Mouse (Mus musculus) spleen, postnatal 10 days (tissue): ENCODE measurements around the gene Dap.
A peak's percentile ranks its signal among the peaks of the same experiment; 100 is the strongest.

ENCODE experiments used
- DNase-seq, 2 experiments: peaks; one replicate each; pipeline ENCODE4 v3.0.0; 2021 to 2022; ENCODE audit warnings: low spot score in 2 of 2

Gene Dap

GRCm38 (mm10) chr15:31264827-31265226 lies 40.7 kb downstream of the Dap start:
- peak; percentile 21 to 67 for DNase-seq

- no peak for DNase-seq
Observed at GRCm38 (mm10) chr15:31265404-31265803, 41.3 kb downstream of the Dap start.

- no peak for DNase-seq
Observed at GRCm38 (mm10) chr15:31265845-31266244, 41.7 kb downstream of the Dap start.

DNA sequence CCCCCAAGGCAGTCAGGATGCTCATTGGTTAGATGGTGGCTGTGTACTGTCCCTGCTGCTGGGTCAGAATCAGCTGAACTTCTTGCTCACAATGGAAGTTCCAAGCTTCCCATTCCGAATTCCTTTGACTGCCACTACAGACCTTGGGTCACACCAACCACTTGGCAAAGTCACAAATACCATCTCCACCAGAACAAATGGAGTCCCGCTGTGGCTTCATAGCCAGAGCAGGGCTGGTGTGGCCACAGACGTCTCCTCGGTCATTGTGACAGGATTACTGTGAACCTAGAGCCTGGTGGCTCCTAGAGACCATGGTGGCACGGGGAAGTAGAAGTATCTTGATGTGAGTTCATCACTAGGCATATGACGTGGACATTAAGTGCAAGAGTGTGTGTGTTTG lies 44.0 kb downstream of the Dap start:
- DNase-seq = no peak

- no peak for DNase-seq
Observed at GRCm38 (mm10) chr15:31269558-31269957, 45.4 kb downstream of the Dap start.

DNA sequence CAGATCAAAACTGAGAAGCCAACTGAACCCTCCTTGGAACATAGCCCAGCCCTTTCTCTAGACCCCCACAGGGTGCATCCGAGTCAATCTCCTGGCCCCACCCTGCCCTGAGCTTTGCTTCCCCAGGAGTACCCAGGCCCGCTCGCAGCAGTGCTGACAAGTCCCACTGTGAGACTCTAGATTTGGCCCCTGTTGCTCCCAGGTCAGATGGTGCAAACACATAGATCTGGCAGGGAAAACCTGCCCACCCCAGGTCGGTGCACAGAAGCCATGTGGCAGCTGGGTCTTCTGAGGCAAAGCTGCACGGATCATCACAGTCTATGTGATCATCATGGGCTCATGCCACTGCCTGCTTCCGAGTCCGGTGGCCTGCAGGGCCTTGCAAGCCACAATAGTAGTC lies 48.6 kb downstream of the Dap start:
- DNase-seq = no peak

DNA sequence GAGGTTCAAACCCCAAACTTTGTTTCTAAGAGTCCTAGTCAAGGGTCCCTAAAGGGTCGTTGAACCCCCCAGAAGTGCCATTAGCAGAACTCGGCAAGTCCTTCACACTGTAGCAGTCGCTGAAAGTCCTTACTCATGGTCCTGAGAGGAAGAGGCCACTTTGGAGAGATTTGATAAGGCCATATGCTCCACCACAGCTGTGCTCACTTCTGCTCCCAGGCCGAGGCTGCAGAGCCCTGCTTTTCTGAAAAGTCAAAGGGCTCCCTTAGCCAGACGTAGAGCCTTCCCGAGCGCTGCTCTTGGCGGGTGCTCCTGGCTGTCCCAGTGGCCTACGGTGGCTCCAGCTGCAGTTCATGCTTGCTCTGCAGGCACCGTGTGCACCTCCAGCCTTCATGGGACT lies 49.4 kb downstream of the Dap start:
- no peak for DNase-seq

- DNase-seq = no peak
Observed at GRCm38 (mm10) chr15:31278090-31278489, 54.0 kb downstream of the Dap start.

DNA sequence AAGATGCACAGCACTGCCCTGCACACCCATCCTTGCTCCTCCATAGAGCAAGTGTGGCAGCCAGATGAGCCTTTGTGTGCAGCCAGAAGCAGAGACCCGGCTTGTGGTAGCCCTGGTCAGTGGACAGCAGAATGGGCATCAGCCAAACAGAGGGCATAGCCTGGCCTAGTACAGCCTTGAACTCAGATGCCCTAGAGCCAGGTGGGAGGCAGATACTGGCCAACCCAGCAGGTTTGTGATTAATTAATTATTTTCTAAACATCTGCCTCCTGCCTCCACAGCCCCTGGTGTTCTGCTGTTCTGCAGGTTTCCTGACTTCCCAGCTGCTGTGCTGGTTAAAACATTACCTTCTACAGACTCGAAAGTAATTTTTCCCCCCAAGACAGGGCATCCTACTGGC lies 55.0 kb downstream of the Dap start:
- no peak for DNase-seq

DNA sequence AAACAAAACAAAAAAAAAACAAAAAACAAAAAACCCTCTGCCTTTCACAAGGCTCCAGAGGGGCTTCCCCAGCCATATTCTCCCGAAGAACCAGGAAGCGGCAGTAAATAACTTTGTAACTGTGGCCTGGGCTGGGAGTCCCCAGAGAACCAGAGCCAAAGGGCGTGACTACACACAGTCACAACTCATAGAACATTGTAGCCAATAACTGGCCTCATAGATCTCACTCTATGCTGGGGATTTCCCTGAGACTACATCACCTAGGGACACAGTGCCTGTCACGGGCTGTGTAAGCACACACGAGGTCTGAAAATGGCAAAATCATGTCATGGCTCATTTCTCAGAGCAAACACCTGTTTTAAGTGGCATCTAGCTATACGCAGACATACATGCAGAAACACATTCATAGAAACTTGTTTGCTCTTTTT lies 55.5 kb downstream of the Dap start:
- DNase-seq = peak in 1 of 2 experiments; percentile 22

GRCm38 (mm10) chr15:31280059-31280458 lies 55.9 kb downstream of the Dap start:
- no peak for DNase-seq

DNA sequence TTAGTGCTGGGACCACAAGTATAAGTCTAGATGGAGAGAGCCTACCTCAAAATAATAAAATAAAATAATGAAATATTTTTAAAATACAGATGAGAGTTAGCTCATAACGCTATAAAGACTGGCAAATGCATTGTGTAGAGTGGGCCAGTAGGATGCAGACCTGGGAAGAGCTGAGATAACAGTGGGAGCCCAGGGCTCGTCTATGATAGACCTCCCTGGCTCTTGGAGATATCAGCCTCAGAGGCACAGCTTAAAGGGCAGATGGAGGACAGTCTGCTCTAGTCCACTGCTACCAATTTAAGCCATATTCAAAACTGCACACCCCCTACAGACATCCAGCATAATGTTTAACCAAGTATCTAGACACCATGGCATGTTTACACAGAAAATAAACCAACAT lies 56.6 kb downstream of the Dap start:
- no peak for DNase-seq

- no peak for DNase-seq
Observed at GRCm38 (mm10) chr15:31281830-31282229, 57.7 kb downstream of the Dap start.

- DNase-seq = no peak
Observed at GRCm38 (mm10) chr15:31282353-31282752, 58.2 kb downstream of the Dap start.

GRCm38 (mm10) chr15:31284142-31284541 lies 60.0 kb downstream of the Dap start:
- no peak for DNase-seq

DNA sequence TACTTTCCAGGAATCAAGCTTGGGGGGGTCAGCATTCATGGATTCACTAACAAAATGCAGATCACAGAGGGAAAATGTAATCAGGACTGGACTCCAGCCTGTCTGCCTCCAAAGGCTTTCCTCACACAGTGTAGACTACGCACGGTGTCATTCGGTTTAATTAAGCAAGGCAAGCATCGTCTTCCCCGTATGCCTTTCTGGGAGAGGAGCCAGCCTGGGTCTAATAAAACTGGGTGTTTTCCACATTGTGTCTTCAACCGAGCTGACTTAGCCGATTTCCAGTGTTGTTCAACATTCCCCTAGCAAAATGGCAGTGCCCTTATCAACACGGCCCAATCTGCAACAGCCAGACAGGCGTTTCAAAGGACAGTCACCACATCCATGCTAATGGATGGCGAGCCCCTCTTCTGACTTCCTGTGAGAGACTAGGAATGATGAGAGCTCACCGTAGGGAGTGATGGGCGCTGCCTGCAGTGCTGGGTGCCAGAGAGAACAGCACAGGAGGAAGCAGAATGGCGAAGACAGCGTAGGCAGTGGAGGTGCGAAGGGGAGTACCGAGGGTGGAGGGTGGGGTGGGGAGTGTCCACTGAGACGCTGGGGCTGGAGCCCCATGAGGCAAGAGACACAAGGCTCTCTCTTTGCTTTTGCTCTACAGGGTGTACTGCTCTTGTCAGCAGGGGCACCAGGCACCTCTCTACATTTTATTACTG lies 61.0 kb downstream of the Dap start:
- DNase-seq = no peak

DNA sequence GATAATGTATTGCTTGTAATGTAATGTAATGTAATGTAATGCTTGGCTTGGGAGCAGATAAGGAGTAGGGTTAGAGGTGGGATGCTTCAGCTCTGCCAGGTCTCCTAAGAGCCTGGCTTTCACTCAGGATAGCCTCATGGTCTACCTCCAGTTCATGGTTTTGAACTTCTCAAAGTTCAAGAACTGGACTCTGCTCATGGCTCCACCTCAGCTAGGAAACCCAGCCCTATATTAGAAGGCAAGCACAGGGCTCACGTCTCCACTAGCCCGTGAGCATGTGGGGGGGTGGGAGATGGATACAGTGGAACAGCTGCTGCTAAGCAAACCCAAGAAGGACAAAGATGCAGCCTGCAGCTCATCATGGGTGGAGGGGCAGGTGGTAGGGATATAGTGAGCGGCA lies 61.6 kb downstream of the Dap start:
- DNase-seq = no peak

- DNase-seq = no peak
Observed at GRCm38 (mm10) chr15:31292627-31293026, 68.5 kb downstream of the Dap start.

DNA sequence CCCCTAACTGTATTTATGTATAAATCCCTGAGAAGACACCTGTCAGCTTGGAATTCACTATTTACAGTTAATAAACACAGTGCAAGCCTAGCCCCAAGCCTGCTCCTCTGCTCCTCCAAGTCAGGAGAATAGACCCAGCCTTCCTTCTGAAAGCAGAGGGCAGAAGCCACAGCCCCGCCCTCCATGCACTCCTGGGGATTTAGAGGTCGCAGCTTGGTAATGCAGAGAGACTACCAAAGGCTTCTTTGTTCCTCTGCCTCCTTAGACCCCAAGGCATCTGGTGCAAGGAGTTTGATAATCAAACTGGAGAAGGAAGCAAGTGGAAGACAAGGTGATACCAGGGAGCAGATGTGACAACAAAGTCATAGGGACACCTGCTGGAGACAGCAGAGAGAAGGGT lies 70.2 kb downstream of the Dap start:
- no peak for DNase-seq

- no peak for DNase-seq
Observed at GRCm38 (mm10) chr15:31296882-31297776, 73.0 kb downstream of the Dap start.

DNA sequence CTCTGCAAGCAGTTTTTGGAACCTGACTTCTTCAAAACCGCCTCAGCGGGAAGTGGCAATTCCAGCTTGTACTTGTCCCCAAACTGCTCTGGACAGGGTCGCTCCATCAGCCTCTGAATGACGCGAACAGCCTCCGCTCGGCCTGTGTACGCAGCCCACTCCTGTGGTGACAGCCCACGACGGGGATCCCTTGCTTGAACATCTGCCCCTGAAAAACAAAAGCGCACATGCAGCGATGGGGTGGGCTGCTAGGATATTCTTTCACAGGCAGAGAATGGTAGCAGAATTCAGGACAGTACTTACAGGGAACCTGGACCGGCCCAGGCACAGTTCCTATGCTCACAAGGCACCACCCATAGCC lies 73.6 kb downstream of the Dap start:
- no peak for DNase-seq

- no peak for DNase-seq
Observed at GRCm38 (mm10) chr15:31299258-31299917, 75.3 kb downstream of the Dap start.
